Mouse (Mus musculus): Measurements from ENCODE around the gene Pald1.

DNA sequence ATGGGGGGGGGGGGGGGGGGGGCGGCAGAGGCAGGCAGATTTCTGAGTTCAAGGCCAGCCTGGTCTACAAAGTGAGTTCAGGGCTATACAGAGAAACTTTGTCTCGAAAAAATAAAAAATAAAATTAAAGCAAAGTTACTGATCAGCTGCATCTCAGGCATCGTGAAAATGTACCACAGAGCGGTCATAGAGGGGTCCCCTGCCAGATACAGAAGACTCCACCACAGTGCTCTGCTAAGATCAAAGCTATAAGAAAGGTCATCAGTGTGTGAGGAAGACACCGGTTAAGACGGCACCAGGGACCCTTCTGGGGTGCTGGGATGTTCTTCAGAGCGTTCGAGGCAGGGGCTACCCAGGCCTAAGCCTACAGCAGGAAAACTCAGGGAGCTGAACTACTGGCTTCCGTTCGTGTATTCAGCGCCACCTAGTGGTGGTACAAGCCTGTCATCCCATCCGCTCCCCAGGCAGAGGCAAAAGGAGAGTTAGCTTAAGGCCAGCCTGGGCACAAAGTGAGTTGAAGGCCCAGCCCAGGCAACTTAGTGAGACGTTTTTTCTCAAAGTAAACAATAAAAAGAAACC, 15.9 kb upstream of the Pald1 start:
- TF ChIP-seq CTCF (IDR thresholded peaks at IDR 0.05; ENCODE audit: extremely low read depth, insufficient read depth, low read length) (peak; percentile 91), POLR2A (IDR thresholded peaks at IDR 0.05; ENCODE audit: extremely low read depth, insufficient read depth, low read length) (no peak)
